Mouse (Mus musculus): ENCODE measurements at regions not wholly inside any gene's neighbourhood (a gene's known extent, or its start where the extent isn't known, plus 50 kb on each side); places are given as distances from the start of the nearest gene placed in this dataset.
A peak's percentile ranks its signal among the peaks of the same experiment; 100 is the strongest.

GRCm38 (mm10) chr9:97188616-97189330 lies 77.8 kb upstream of the Slc25a36 start:
- Histone ChIP-seq H3K4me3 (ENCODE audit: low read depth, low read length) (no peak overlapping the region), H3K36me3 (replicated peaks) (no peaks in the 10 kb centered on the region), H3K9me3 (replicated peaks) (peaks cover 2% of the 10 kb centered on the region; the same call in 1 of the 2 replicates), H3K27me3 (ENCODE audit: insufficient read depth, low read length) (no peaks in the 10 kb centered on the region), H3K4me1 (ENCODE audit: insufficient read depth, low read depth, low read length) (no peaks in the 10 kb centered on the region)
- TF ChIP-seq GATA2 (IDR thresholded peaks at IDR 0.05; ENCODE audit: borderline replicate concordance, low read depth, low read length) = no peak
- TF ChIP-seq TAL1 (conservative IDR thresholded peaks at IDR 0.05; ENCODE audit: low read depth, low read length) = no peak
- no peak for TF ChIP-seq CTCF (IDR thresholded peaks at IDR 0.05; ENCODE audit: low read depth, low read length)
- no peak for TF ChIP-seq POLR2AphosphoS5 (IDR thresholded peaks at IDR 0.05; ENCODE audit: insufficient replicate concordance, low read depth, low read length)
- TF ChIP-seq GATA1 (IDR thresholded peaks at IDR 0.05; ENCODE audit: borderline replicate concordance, low read length) = no peak
- ATAC-seq (ENCODE audit: extremely low read depth, insufficient number of reproducible peaks, low FRiP score, poor library complexity, severe bottlenecking) (no peak), DNase-seq (ENCODE audit: low spot score) (no peak)

GRCm38 (mm10) chr9:97173230-97173951 lies 62.4 kb upstream of the Slc25a36 start:
- no peak overlapping the region for H3K4me3 ChIP-seq (ENCODE audit: low read depth, low read length)
- no peaks in the 10 kb centered on the region for H3K36me3 ChIP-seq (replicated peaks)
- H3K27me3 ChIP-seq (ENCODE audit: insufficient read depth, low read length) = no peaks in the 10 kb centered on the region
- DNase-seq (ENCODE audit: low spot score) (no peak), ATAC-seq (ENCODE audit: extremely low read depth, insufficient number of reproducible peaks, low FRiP score, poor library complexity, severe bottlenecking) (no peak)
- no peaks in the 10 kb centered on the region for H3K4me1 ChIP-seq (ENCODE audit: insufficient read depth, low read depth, low read length)
- TF ChIP-seq CTCF (IDR thresholded peaks at IDR 0.05; ENCODE audit: low read depth, low read length) (no peak), GATA1 (IDR thresholded peaks at IDR 0.05; ENCODE audit: borderline replicate concordance, low read length) (no peak), GATA2 (IDR thresholded peaks at IDR 0.05; ENCODE audit: borderline replicate concordance, low read depth, low read length) (no peak)
- H3K9me3 ChIP-seq (replicated peaks) = no peaks in the 10 kb centered on the region

DNA sequence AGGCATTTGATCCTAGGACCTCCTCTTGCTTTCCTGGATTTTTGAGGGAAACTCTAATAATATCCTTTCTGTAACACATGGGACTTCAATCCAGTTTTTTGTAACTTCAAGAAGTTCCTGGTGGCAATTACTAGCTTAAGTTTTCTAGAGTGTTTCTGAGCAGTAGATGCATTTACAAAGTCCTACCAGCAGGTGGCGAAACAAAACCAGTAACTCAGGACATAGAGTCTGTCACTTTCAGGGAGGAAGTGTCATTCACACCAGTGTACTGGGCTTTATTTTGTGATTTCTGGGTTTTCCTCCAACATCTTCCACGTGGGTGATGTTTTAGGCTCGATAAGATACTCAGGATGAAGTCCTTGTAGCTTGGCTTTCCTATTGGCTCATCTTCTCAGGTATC lies 61.1 kb upstream of the Slc25a36 start:
- TF ChIP-seq GATA1 (IDR thresholded peaks at IDR 0.05; ENCODE audit: borderline replicate concordance, low read length) (no peak), CTCF (IDR thresholded peaks at IDR 0.05; ENCODE audit: low read depth, low read length) (peak; percentile 64), TAL1 (conservative IDR thresholded peaks at IDR 0.05; ENCODE audit: low read depth, low read length) (no peak), GATA2 (IDR thresholded peaks at IDR 0.05; ENCODE audit: borderline replicate concordance, low read depth, low read length) (no peak), POLR2AphosphoS5 (IDR thresholded peaks at IDR 0.05; ENCODE audit: insufficient replicate concordance, low read depth, low read length) (no peak)
- no peak overlapping the region for H3K4me3 ChIP-seq (ENCODE audit: low read depth, low read length)
- no peaks in the 10 kb centered on the region for H3K36me3 ChIP-seq (replicated peaks)
- no peaks in the 10 kb centered on the region for H3K27me3 ChIP-seq (ENCODE audit: insufficient read depth, low read length)
- H3K9me3 ChIP-seq (replicated peaks) = no peaks in the 10 kb centered on the region
- no peaks in the 10 kb centered on the region for H3K4me1 ChIP-seq (ENCODE audit: insufficient read depth, low read depth, low read length)
- peak; percentile 45; the same call in 1 of the 2 replicates for ATAC-seq (ENCODE audit: extremely low read depth, insufficient number of reproducible peaks, low FRiP score, poor library complexity, severe bottlenecking)
- DNase-seq (ENCODE audit: low spot score) = peak; percentile 23

DNA sequence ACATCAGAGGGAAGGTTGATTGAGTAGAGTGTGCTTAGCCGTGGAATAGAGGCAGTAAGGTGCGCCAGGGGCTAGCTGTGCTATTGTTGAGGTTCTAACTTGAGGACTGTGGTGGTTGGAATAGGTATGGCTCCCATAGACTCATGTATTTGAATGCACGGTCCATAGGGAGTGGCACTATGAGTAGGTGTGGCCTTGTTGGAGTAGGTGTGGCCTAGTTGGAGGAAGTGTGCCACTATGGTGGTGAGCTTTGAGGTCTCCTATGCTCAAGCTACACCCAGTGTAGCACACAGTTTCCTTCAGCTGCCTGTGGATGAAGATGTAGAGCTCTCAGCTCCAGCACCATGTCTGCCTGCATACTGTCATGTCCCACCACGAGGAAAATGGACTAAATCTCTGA lies 60.5 kb upstream of the Slc25a36 start:
- Histone ChIP-seq H3K4me1 (ENCODE audit: insufficient read depth, low read depth, low read length) (no peaks in the 10 kb centered on the region), H3K4me3 (ENCODE audit: low read depth, low read length) (no peak overlapping the region), H3K36me3 (replicated peaks) (no peaks in the 10 kb centered on the region), H3K27me3 (ENCODE audit: insufficient read depth, low read length) (no peaks in the 10 kb centered on the region), H3K9me3 (replicated peaks) (no peaks in the 10 kb centered on the region)
- no peak for DNase-seq (ENCODE audit: low spot score)
- no peak for TF ChIP-seq CTCF (IDR thresholded peaks at IDR 0.05; ENCODE audit: low read depth, low read length)
- no peak for TF ChIP-seq TAL1 (conservative IDR thresholded peaks at IDR 0.05; ENCODE audit: low read depth, low read length)
- TF ChIP-seq GATA2 (IDR thresholded peaks at IDR 0.05; ENCODE audit: borderline replicate concordance, low read depth, low read length) = no peak
- no peak for TF ChIP-seq POLR2AphosphoS5 (IDR thresholded peaks at IDR 0.05; ENCODE audit: insufficient replicate concordance, low read depth, low read length)
- TF ChIP-seq GATA1 (IDR thresholded peaks at IDR 0.05; ENCODE audit: borderline replicate concordance, low read length) = no peak
- ATAC-seq (ENCODE audit: extremely low read depth, insufficient number of reproducible peaks, low FRiP score, poor library complexity, severe bottlenecking) = no peak

DNA sequence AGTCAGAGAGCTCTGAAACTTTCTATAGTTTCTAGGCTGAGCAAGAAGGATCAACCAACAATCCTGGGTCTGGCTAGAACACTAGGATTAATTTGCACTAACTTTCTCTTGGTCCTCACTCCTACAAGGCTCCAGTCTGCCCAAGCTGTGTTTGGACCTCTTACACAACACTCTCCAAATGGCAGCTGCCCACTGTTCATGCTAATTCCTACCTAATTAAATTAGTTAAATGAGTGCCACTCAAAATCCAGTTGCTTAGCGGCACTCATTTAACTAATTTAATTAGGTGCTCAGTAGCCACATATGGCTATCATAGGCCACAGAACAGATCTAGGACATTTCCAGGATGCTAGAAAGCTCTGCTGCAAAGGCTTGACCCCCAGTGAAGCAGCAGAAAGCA lies 59.9 kb upstream of the Slc25a36 start:
- TF ChIP-seq GATA2 (IDR thresholded peaks at IDR 0.05; ENCODE audit: borderline replicate concordance, low read depth, low read length) (no peak), GATA1 (IDR thresholded peaks at IDR 0.05; ENCODE audit: borderline replicate concordance, low read length) (no peak), POLR2AphosphoS5 (IDR thresholded peaks at IDR 0.05; ENCODE audit: insufficient replicate concordance, low read depth, low read length) (no peak), CTCF (IDR thresholded peaks at IDR 0.05; ENCODE audit: low read depth, low read length) (no peak), TAL1 (conservative IDR thresholded peaks at IDR 0.05; ENCODE audit: low read depth, low read length) (no peak)
- H3K36me3 ChIP-seq (replicated peaks) = no peaks in the 10 kb centered on the region

DNA sequence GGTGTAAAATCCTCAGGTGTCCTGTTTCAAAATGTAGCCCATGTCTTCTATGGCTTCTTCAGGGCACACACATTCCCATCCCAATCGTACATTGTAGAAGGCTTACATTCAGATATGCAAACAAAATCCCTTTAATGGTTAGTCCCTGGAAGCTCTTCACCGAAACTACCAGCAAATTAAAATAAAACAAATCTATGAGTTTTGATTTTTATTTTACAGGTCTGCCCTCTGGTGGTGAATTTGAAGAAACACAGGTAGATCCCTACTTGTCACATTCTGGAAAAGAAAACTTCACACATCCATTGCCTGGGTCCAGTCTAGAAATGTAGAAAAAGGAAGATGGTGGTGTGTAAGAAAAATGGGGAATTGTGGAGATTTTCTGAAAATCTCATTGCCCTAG lies 51.5 kb upstream of the Slc25a36 start:
- H3K27me3 ChIP-seq (ENCODE audit: insufficient read depth, low read length) = no peaks in the 10 kb centered on the region
- H3K4me1 ChIP-seq (ENCODE audit: insufficient read depth, low read depth, low read length) = peaks cover 3% of the 10 kb centered on the region; the same call in 1 of the 2 replicates
- DNase-seq (ENCODE audit: low spot score) = no peak
- TF ChIP-seq TAL1 (conservative IDR thresholded peaks at IDR 0.05; ENCODE audit: low read depth, low read length) (no peak), GATA2 (IDR thresholded peaks at IDR 0.05; ENCODE audit: borderline replicate concordance, low read depth, low read length) (no peak), POLR2AphosphoS5 (IDR thresholded peaks at IDR 0.05; ENCODE audit: insufficient replicate concordance, low read depth, low read length) (no peak), CTCF (IDR thresholded peaks at IDR 0.05; ENCODE audit: low read depth, low read length) (no peak)
- no peak overlapping the region for H3K4me3 ChIP-seq (ENCODE audit: low read depth, low read length)
- ATAC-seq (ENCODE audit: extremely low read depth, insufficient number of reproducible peaks, low FRiP score, poor library complexity, severe bottlenecking) = no peak
- no peaks in the 10 kb centered on the region for H3K36me3 ChIP-seq (replicated peaks)
- no peaks in the 10 kb centered on the region for H3K9me3 ChIP-seq (replicated peaks)

More for the DNA sequence above, 59.9 kb upstream of the Slc25a36 start:
- Histone ChIP-seq H3K27me3 (ENCODE audit: insufficient read depth, low read length) (no peaks in the 10 kb centered on the region), H3K4me3 (ENCODE audit: low read depth, low read length) (no peak overlapping the region), H3K4me1 (ENCODE audit: insufficient read depth, low read depth, low read length) (no peaks in the 10 kb centered on the region), H3K9me3 (replicated peaks) (no peaks in the 10 kb centered on the region)
- DNase-seq (ENCODE audit: low spot score) = no peak
- no peak for ATAC-seq (ENCODE audit: extremely low read depth, insufficient number of reproducible peaks, low FRiP score, poor library complexity, severe bottlenecking)

All from G1E (cell line).